Mouse (Mus musculus) layer of hippocampus, postnatal 10 days (tissue): ENCODE results near the gene Mrps22. TPM values are rescaled to one million over a fixed set of nuclear protein-coding genes. Genes with fewer than 3 reads are reported as not detected.

ENCODE experiments used
- DNase-seq, 2 experiments: peaks; one replicate each; pipeline ENCODE4 v3.0.0; 2021; ENCODE audit warnings: low spot score in 2 of 2
- long read RNA-seq: library from polyadenylated mRNA; stranded (forward); transcript quantifications from one replicate; pipeline ENCODE4 v2.0.0, GENCODE M21; 2023
- total RNA-seq, 2 experiments: library from RNA; stranded (reverse); gene quantifications; 2 replicates each; pipeline ENCODE4 v1.2.3; 2021

Gene Mrps22
- total RNA-seq, result 10 to 100 TPM; 35.3 to 39.0 TPM
- long read RNA-seq, transcript Mrps22-201 (8 exons, 1,197 nt), result major isoform, 50 of 92 reads
- long read RNA-seq, partial matches to known transcripts, result 38 of 92 reads
- long read RNA-seq, other reads (novel, unspliced or antisense), result 4 of 92 reads

GRCm38 (mm10) chr9:98601156-98601836 is at the start of gene Mrps22:
Mrps22 (minus strand) TSS chr9:98601660.
- peak; percentile 71 to 77 for DNase-seq

- no peak for DNase-seq
Observed at GRCm38 (mm10) chr9:98650547-98650946, 49.1 kb upstream of the Mrps22 start.

GRCm38 (mm10) chr9:98647418-98647817 is 46.0 kb upstream of the Mrps22 start:
- DNase-seq, result no peak

- peak; percentile 87 for DNase-seq
Observed at GRCm38 (mm10) chr9:98645750-98646149, 44.3 kb upstream of the Mrps22 start.

DNA sequence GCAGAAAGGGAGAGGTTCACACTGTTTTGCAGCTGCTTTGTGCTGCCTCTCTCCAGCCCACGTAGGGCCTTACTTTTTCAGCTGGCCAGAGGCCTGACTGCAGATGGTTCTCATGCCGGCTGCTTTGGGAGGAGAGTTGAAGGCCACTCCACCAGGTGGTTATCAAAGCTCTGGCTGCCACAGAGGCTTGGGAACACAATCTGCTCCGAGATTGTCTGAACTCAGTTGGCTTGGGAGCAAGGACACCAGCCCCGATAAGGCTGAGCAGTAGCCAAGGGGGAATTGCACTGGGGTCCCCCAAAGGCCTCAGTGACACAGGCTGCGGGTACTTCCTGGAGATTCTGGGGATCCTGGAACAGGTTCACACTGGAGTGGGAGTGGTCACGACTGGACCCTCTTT is 40.7 kb upstream of the Mrps22 start:
- DNase-seq, result no peak

GRCm38 (mm10) chr9:98633287-98634162 is 32.1 kb upstream of the Mrps22 start:
- no peak for DNase-seq

DNA sequence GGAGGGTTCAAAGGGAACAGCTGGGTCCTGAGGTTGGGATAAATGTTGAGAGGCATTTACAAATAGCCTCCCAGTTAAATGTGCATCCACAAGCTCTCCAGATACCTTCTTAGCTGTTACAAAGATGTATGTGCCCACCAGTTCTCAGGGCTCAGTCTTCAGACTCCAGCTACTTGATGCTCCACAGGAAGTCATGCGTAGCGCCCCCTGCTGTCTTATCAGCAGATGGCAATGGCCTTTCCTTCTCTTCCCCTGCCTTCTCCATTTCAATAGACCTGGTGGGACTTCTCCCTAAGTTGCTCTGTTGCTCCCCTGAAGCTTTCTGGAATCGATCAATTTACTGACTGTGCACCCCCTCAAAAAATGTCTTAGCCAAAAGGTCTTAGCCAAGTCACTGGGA is 27.0 kb upstream of the Mrps22 start:
- no peak for DNase-seq

DNA sequence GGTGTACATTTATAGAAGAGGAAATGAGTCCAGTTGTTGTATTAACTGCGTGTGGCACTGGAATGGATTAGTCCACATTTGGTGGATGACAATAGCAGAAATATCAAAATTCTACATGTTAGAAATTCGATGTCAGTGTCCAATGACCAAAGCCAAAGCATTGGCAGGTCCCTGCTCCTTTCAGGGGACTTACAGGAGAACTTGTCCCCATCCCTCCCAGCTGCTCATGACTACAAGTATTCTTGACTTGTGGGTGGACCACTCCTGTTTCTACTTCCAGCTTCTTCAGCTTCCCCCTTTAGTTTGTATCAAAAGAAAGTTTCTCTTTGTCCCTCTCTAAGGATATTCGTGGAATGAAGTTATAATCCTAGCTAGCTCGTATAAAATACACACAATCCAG is 3.4 kb upstream of the Mrps22 start:
- no peak for DNase-seq

GRCm38 (mm10) chr9:98601837-98602359 is 438 bp upstream of the Mrps22 start:
- DNase-seq, result no peak

DNA sequence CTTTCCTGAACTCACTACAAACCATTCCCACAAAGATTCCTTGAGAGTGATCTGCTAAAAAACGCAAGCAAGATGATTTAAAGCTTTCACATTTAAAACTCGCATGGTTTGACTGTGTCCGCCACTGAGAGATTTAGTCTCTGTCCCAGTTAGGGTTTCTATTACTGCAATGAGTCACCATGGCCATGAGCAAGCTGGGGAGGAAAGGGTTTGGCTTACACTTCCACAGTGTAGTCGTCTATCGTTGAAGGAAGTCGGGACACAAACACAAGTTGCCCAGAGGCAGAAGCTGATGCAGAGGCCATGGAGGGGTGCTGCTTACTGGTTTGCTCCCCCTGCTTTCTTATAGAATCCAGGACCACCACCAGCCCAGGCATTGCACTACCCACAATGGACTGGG is 1.4 kb downstream of the Mrps22 start:
- no peak for DNase-seq

DNA sequence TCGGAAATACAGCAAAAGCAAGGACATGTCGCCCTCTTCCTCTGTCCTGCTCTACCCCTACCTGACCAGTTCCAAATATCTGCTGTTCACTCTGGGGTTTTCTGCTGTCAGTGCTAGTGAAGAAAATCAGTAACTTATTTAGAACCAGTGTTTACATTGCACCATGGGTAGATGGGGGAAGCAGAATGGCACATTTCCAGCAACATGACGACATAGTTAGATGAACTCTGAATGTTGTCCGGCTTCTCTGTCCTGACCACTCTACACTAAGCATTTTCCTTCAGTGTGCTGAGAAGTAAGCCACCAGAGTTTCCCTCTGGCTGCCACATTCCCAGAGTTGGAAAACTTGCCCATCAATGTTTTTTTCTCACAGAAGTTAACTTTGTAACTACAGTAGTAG is 17.6 kb downstream of the Mrps22 start:
- DNase-seq, result no peak

DNA sequence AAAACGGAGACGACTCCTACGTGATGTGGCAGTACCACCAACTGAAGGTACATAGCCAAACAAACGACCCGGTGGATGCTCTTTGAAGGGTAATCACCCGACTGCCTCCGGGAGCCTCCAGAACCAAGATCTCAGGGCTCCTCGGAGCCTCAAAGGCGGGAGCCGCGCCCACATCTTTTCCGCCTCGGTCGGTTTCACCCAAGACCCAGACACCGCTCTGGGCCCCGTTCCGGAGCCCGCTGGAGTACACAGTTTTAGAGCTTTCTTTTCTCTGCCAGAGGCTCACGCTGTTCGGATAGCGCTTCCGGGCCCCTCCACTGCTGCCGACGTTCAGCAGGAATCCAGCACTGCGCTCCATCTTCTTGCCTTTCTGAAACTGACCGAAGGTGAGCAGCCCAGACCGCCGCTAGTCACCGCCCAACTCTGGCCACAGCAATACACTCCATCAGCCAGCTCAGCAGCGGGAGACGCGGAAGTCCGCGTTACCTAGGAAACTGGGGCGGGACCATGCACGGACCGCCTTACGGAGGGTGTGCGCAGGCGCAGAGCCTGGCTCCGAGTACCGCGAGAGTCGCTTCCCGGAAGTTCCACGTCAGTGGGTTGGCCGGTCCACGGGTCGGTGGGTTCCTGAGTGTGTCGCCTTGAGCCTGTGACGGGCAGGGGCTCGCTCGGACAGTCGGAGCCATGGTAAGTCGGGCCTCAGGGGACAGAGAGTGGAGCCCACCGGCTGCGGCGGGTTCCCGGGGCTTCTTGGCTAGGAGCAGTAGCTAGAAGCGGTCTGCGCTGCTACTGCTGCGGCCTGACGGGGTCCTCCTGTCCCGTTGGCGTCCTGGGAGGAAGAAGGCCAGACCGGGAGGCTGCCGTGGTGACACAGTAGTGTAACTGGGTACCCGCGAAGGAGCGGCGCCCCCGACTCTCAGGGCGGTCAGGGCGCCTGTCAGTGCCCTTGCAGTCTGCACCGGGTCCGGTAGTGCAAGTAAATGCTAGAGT is 38.0 kb downstream of the Mrps22 start, which contains the start of gene Copb2:
Copb2 (plus strand) TSS at position 585 of the 990 bp plus-strand sequence.
- peak; percentile 99 for DNase-seq

DNA sequence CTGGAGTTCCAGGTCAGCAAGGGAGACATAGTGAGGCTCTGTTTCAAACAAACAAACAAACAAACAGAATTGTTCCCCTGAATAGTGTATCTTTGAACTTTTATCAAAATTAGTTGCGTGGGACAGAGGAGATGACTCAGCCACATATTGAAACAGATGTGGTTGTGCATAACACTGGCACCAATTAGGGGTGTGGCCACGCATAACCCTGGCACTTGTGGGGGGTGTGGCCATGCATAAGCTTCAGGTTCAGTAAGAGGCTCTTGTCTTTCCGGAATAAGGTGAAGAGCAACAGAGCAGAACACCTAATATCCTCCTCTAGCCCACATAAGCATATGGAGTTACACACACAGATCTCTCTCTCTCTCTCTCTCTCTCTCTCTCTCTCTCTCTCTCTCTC is 57.4 kb downstream of the Mrps22 start:
- no peak for DNase-seq

Other genes starting within 250 kb of the Mrps22 start
- gene Rbp1, start 178.7 kb downstream of the Mrps22 start, total RNA-seq, result 1 to 10 TPM; 7.4 to 7.8 TPM
- under 1 TPM in 1 of 2 experiments, not detected in 1; 0.54 TPM for gene Rbp2, start 115.5 kb downstream of the Mrps22 start, total RNA-seq
- gene Copb2, start 37.9 kb downstream of the Mrps22 start, total RNA-seq, result 100 to 1,000 TPM in 1 of 2 experiments, 10 to 100 TPM in 1; 99.9 to 101 TPM
- gene Prr23a1, start 240.8 kb upstream of the Mrps22 start, total RNA-seq, result not detected